Mouse (Mus musculus): ENCODE measurements around the gene Rbpj. TPM values are rescaled to one million over a fixed set of nuclear protein-coding genes. Genes with fewer than 3 reads are reported as not detected.

The Rbpj gene
- total RNA-seq, 1 experiment from 2014 or later = 51.3 TPM

DNA sequence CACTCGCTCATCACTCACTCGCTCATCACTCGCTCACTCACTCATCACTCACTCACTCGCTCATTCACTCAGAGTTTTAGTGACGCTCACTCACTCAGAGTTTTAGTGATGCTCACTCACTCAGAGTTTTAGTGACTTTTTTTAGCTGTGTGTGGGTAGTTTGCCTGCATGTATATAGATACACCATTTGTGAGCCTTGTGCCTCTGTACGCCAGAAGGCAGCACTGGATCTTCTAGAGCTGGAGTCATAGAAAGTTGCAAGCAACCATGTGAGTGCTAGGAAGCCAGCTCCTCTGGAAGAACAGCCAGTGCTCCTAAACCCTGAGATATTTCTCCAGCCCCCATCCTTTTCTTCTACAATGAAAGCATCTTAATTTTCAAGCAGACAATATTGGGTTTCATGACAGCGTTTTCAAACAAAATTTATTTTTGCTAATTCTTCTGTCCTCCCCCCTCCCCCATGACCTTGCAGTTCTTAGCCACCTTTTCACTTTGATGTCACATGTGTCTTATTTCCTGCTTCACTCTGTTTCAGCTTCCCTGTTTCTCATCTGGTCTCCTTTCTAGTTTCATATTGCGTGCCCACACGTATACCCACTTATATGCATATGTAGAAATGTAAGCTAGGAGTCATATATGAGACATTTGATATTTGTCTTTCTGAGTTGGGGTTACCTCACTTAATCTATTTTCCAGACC, 118.3 kb downstream of the Rbpj start:
- ATAC-seq (replicated peaks; ENCODE audit: low read depth, poor library complexity, severe bottlenecking) = peak; percentile 31; the same call in 1 of the 2 replicates

DNA sequence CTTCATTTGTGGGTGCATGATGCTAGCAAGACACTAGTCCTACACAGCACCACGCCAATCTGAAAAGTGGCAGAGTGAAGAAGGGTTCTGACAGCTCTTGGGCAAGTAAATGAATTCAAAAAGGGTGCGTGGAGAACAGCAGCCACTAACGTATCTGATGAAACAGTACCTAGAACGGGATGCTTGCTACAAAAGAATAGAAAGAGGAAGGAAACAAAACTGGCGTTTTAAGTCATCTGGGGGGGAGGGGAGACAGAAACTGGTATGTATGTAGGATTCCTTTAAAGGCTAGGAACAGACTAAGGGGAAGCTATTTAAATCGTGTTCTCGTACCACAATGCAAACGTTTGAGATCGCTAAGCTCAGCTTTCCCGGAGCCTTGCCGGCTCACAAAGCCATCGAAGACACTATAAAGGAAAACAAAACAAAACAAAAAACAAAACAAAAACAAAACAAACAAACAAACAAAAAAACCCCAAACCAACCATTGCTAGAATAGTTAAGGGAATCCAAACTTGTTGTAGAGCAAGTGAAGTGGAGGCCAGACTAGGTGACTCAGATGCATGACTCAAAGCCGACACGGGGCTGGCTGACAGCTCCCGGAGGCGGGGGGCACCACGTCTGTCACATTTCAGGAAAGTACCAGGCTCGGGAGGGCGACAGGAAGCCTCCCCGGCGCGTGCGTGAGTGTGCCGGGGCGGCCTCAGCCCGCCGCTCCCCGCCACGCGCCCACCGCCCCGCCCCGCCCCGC, 122.6 kb downstream of the Rbpj start:
- peak; percentile 24 for ATAC-seq (replicated peaks; ENCODE audit: low read depth, poor library complexity, severe bottlenecking)

DNA sequence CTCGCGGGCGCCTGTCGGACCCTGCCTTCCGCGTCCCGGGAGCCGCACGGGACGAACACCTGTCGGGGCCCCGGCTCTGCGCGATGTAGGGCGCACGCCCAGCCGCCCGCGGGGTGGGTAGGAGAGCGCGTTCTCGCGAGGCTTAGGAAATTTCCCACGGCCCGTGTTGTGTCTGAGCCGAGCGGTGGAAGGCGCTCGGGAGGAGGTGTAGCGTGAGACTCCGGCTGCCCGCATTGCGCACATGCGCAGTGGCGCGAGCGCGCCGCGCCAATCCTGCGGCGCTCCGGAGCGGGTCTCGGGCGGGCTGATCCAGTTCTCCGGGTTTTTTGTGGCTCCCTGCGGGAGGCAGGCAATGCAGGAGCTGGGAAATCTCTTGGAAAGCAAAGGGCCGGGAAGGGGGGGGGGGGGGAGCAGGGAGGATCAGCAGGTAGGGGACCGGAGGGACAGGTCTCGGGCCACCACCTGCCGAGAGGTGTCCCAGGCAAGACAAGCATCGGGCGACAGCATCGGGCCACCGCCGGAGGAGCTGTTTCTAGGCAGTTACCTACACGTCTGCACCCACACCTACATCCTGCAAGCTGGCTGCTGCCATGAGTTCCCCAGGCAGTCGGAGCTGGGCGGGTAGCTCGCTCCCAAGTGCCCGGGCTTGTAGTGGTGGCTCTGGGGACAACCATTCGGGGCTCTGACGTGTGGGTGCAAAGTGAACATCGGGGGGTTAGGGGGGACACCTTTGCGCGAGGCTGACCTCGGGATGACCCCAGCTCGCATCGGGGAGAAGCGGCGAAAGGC, 123.4 kb downstream of the Rbpj start:
- ATAC-seq (replicated peaks; ENCODE audit: low read depth, poor library complexity, severe bottlenecking) = peak; percentile 45

DNA sequence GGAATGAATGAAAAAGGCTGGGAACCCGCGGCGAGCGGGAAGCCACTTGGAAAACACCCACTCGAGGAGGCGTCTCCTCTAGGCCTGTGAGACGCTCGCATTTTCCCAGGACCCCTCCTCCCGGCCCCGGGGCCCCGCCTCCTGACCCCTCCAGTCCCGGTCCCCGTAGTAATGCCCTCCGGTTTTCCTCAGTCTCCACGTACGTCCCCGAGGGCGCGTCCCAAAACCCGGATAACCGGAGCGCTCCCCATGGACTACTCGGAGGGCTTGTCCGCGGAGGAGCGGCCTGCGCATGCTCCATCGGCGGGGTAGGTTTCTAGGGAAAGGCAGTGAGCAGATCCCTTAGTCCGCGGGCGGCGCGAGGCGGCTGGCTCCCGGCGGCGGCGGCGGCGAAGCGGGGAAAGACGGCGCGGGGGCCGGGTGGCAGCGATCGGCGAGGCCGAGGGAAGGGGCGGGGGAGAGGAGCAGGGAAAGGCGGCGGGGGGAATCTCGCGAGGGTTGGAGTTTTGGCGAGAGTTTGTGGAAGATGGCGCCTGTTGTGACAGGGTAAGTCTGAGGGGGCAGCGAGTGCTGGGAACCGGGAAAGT, 124.3 kb downstream of the Rbpj start:
- peak; percentile 55 for ATAC-seq (replicated peaks; ENCODE audit: low read depth, poor library complexity, severe bottlenecking)

DNA sequence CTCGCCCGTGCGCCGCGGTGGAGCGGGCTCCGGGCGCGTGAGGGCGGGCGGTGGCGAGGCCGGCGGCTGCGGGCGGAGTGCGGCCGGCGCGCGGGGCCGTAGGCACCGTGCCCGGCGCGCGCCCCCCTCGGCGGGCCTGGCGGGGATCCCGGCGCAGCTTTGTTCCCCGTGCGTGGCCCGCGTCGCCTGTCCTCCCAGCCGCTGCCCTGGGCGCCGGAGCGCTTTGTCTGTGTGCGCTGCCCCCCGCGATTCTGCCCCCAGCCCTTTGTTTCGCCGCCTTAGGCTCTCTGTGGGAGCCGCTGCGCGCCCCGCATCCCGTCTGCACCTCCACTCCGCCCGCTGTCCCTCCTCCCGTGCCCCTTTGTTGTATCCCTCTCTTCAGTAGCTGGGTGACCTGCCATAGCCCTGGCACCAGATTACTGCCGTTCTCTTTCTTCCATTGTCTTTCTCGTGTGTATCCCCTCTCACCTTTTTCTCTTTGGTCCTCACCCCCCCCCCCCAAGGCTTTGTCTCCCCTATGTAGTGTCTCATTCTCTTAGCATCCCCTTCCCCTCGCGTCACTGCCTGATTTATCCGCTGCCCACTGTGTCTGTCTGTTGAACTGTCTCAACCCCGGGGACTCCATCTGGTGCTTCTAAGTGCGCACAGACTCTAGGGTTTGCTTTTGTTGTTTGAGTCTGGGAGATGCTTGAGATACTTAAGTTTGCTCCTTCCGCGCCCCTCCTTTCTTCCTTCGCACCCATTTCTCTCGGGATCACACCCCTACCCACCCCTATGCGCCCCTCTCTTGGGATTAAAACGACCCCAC, 125.1 kb downstream of the Rbpj start:
- ATAC-seq (replicated peaks; ENCODE audit: low read depth, poor library complexity, severe bottlenecking) = no peak

DNA sequence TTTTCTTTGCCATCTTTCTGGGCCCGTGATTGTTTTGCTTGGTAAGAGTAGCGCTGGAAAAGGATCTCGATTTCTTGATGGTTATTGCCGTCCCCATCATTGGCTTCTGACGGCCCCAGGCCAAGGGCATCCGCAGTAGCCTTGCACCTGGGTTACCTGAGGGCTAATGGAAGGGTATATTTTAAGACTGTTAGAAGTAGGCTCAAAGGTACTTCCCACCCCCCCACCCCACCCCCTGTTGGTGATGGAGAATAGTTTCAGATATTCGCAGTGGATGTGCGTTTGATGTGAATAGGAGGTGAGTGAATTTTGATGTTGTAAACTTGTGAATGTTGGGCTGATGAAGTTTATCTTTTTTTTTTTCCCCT, 125.7 kb downstream of the Rbpj start:
- no peak for ATAC-seq (replicated peaks; ENCODE audit: low read depth, poor library complexity, severe bottlenecking)

DNA sequence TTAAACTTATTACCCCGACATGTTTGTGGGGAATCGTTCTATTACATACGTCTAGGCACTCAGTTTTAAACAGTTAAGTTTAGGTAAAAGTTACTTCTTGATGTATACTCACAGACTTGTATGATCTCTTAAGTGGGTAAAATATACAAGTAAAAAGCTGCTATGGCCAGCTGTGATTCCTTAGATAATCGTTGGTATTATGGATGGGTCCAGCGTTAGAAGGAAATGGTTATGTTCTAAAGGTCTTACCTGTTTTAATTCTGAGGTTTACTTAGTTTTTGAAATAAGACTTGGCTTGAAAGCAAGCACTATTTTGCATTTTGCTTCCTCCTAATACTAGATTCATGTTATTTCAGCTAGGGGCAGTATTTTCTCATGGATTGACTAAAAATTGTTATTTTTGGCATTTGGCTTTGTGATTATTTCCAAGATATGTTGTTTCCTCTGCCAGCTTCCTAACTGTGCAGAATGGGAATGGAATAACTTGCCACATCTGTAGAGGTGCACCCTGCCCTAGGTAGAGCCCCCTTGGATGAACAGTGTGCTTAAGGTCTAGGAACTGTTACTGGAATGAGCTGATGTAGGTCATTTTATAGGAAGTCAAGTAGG, 127.2 kb downstream of the Rbpj start:
- ATAC-seq (replicated peaks; ENCODE audit: low read depth, poor library complexity, severe bottlenecking) = no peak

DNA sequence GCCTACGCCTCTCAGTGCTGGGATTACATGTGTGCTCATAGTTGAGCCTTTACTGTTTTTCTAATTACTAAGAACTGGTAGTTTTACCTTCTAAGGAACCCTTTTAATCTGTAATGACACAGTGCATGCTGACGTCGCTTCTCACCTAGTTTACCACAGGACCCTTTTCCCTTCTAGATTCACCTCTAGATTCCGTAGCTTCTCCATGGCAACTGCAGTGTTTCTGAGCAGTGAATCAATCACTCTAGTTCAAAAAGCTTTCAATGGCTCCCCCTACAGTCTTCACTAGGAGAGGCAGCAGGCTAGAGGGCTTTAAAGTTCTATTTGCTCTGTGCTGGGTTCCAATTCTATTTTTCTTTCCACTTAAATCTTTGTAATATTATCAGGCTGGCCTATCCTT, 128.3 kb downstream of the Rbpj start:
- peak; percentile 42 for ATAC-seq (replicated peaks; ENCODE audit: low read depth, poor library complexity, severe bottlenecking)

DNA sequence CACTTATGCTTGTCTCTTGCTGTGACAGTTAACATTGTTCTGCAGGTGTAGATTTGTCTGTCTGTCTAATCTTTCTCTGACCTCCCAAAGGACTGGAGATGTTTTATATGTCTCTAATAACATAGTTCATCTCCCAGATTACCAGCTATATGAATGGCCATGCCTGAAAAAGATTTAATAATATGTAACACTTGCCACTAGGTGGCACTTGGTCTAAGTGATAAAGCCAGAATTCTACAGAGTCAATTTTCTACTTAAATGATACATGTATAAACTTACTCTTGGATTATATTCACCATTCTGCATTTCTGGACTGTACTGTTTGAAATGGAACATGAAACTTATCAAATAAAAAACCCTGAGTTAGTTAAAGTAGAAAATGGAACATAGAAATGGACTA, 132.6 kb downstream of the Rbpj start:
- peak; percentile 49 for ATAC-seq (replicated peaks; ENCODE audit: low read depth, poor library complexity, severe bottlenecking)

DNA sequence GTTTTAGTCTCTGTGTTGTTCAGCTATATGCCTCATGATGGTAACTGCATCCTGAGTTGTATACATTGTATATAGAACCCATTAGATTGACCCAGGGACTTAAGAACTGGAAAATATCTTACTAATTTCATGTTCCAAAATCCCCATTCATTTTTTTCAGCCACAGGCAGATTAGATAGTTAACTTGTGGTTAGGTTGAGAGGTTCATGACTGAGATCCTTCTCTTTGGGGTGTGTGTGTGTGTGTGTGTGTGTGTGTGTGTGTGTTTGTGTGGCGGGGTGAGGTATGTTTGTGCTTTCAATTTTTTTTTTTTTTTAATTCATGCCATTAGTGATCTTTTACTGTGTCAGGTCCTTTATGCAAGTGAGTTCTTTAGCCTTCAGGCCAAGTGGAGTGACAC, 133.2 kb downstream of the Rbpj start:
- no peak for ATAC-seq (replicated peaks; ENCODE audit: low read depth, poor library complexity, severe bottlenecking)

DNA sequence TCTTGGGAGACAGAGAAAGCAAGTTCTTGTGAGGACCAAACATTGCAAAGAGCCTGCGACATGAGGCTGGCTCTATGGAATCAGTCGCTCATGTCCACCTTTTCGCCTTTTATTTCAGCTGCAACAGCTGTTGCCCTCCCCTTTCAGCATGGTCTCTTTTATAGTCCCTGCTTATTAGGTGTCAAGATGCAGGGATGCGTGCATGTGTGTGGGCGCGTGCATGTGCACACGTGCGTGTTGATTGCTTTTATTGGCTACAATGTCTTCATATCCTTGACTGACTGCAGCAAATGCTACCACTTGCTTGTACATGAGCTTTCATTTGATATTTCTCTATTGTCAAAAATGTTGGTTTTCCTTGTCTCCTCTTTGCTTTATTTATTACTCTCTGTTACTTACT, 136.2 kb downstream of the Rbpj start:
- ATAC-seq (replicated peaks; ENCODE audit: low read depth, poor library complexity, severe bottlenecking) = no peak

DNA sequence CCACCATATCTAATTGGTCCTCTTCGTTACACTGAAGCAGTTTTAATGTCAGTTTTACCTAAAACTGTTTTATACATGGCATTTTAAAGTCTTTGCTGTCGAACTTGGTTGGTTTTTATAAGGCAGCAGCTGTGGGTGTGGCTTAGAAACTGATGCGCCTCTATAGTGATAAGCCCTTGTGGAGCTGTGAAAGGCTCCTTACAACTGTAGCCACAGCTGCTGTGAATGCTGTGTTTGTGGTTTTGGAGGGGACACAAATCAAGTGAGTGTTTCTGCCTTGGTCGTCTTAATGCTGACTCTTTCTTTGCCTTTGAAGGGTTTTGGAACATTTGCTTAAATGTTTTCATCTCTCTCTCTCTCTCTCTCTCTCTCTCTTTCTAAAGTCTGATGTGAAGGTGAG, 139.5 kb downstream of the Rbpj start:
- peak; percentile 96 for ATAC-seq (replicated peaks; ENCODE audit: low read depth, poor library complexity, severe bottlenecking)

DNA sequence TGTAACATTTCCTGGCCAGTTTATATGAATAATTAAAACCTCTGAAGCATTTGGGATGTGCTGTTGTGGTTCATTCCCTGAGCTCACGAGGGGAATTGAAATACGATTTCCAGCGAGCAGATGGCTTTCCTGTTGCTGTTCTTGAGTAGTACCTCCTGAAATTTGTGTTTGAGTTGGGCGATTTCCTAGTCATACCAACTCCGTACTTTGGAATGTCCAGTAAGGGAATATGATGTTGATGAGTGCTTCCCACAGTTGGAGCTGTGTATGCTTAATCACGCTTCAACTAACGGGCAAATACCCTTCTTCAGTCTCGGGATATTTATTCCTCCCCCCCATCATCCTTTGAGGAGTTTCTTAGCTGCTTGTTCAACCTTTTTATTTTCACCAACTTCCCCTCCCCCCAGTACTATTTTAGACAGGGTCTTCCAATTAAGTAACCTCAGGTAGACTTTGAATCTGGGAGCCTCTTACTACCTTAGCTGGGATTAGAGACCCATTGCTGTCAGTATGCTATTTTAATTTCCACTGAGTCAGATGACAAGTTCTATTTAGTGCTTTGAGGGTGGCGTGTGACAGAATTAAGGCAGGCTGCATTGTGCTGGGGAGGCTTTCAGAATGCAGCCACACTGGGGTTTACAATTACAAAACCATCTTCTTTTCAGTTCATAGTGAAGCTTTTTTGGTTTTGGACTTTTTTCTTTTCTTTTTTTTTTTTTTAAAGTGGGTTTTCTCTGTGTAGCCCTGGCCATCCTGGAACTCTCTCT, 141.5 kb downstream of the Rbpj start:
- ATAC-seq (replicated peaks; ENCODE audit: low read depth, poor library complexity, severe bottlenecking) = no peak

DNA sequence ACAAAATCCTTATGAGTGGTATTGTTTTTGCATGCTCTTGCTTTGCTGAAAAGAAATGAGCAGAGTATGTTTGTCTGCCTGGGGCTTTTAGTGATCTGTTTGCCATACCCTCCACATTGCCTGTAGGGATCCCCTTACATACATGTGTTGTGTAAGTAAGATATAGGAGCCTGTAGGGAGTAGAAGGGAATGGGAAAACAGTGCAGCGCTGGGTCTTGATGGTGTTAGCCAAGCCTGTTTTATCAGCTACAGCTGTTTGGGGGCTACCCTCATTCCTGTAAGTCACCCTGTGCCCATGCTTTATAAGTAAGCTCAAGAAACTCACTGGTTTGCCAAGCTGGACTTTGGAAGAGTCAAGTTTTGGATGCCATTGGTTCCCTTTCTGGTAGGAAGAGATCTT, 152.9 kb downstream of the Rbpj start:
- ATAC-seq (replicated peaks; ENCODE audit: low read depth, poor library complexity, severe bottlenecking) = no peak

DNA sequence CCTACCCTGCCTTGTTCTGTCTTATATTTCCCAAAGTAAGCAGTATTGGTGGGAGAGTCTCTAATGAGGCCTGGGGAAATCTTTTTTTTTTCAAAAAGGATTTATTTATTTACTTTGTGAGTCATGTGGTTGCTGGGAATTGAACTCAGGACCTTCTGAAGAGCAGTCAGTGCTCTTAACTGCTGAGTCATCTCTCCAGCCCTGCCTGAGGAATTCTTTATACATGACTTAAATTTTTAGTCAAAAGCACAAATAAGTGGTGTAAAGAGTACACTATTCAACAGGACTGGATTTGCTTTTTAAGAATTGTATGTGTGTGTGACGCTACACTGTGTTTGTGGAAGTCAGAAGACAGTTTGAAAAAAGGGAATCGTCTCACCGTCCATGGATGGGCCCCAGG, 166.1 kb downstream of the Rbpj start:
- ATAC-seq (replicated peaks; ENCODE audit: low read depth, poor library complexity, severe bottlenecking) = no peak

DNA sequence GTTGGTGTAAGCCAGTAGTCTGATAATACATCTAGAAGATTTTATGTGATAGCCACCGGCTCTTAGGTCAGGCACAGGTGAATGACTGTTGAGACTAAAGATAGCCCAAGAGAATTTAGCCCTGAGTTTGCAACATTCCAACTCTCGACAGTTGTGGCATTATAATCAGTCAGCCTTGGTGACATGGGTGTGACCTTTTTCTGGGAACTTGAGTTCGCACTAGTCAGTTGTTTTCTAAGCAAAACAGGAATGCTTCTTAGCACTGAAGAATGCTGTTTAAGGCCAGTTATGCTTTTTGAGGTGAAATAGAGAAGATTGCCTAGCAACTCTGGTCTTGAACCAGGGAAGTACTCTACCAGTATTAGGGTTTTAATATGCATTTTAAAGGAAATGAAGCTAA, 170.8 kb downstream of the Rbpj start:
- ATAC-seq (replicated peaks; ENCODE audit: low read depth, poor library complexity, severe bottlenecking) = no peak

DNA sequence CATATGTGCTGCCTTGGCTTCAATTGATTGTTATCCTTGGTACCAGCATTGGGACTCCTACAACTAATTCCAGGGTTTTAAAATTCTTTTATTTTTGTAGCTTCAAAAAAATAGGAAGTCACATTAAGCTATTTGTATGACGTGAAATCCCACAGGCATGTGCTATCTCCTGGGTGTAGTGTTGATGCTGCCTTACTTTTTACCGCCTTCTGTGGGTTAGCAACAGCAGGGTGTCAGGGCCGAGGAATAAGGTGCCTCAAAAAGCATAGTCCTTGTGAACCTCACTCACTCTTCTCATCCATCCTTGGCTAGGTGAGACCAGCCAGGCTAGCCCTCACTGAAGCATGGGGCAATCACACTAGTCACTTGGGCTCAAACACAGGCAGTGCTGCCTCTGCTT, 171.3 kb downstream of the Rbpj start:
- ATAC-seq (replicated peaks; ENCODE audit: low read depth, poor library complexity, severe bottlenecking) = no peak

DNA sequence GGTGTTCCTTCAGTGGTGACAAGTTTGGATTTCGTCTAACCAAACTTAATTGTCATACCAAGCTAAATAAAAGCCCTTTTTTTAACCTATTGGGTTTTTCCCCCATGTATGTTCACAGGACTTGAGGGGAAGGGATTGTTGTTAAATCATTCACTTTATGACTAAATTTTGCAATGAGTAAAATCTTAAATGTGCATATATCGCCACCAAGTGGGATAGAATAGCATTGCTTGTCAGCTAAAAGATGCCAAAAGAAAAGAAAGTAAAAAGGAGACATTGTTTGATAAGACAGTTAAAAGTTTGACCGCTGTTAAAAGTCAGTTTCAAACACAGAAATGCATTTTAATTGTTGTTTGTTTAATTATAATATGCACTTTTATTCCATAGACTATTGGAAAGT, 172.7 kb downstream of the Rbpj start:
- ATAC-seq (replicated peaks; ENCODE audit: low read depth, poor library complexity, severe bottlenecking) = peak; percentile 56; the same call in 1 of the 2 replicates

DNA sequence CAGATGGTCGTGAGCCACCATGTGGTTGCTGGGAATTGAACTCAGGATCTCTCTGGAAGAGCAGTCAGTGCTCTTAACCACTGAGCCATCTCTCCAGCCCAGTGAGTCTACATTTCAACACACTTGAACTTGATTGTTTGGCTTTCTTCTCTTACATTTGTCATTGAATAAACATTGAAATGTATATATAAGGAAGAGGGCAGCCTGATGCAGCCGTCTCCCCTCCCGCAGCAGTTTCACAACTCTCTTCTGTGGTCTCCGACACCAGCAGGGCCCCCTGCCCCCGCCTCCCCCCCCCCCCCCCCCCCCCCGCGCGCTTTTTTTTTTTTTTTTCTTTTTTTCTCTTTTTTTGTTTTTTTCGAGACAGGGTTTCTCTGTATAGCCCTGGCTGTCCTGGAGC, 180.7 kb downstream of the Rbpj start:
- ATAC-seq (replicated peaks; ENCODE audit: low read depth, poor library complexity, severe bottlenecking) = no peak
